Mouse (Mus musculus) embryonic facial prominence, embryonic 15.5 days (tissue): ENCODE measurements around the gene Plpp2. TPM values are rescaled to one million over a fixed set of nuclear protein-coding genes. Genes with fewer than 3 reads are reported as not detected.

Source experiments
- ATAC-seq: fragments of 200-750 bp; cut with Nextera tagmentation; 2 replicates; pipeline ENCODE4 v1.8.0; 2017; ENCODE audit warnings: low read depth, moderate TSS enrichment; ENCODE audit not compliant: insufficient number of reproducible peaks, low FRiP score, low TSS enrichment
- H3K27ac ChIP-seq: fragments of 300-500 bp; sonication (generic); replicated peaks from 2 replicates; pipeline ENCODE4 v1.5.1; 2015; ENCODE audit warnings: mild to moderate bottlenecking, inconsistent platforms
- H3K27me3 ChIP-seq: fragments of 300-500 bp; sonication (generic); 2 replicates; pipeline ENCODE4 v1.6.1; 2015; ENCODE audit warnings: inconsistent platforms
- H3K36me3 ChIP-seq: fragments of 300-500 bp; sonication (generic); 2 replicates; pipeline ENCODE4 v1.6.1; 2015; ENCODE audit warnings: mild to moderate bottlenecking, inconsistent platforms
- H3K4me1 ChIP-seq: fragments of 300-500 bp; sonication (generic); 2 replicates; pipeline ENCODE4 v1.6.1; 2015; ENCODE audit warnings: inconsistent platforms
- H3K4me2 ChIP-seq: fragments of 300-500 bp; sonication (generic); replicated peaks from 2 replicates; pipeline ENCODE4 v1.6.1; 2015; ENCODE audit warnings: mild to moderate bottlenecking, inconsistent platforms
- H3K4me3 ChIP-seq: fragments of 300-500 bp; sonication (generic); replicated peaks from 2 replicates; pipeline ENCODE4 v1.5.1; 2015; ENCODE audit warnings: mild to moderate bottlenecking, inconsistent platforms
- H3K9ac ChIP-seq: fragments of 300-500 bp; sonication (generic); 2 replicates; pipeline ENCODE4 v1.6.1; 2015; ENCODE audit warnings: inconsistent platforms
- H3K9me3 ChIP-seq: fragments of 300-500 bp; sonication (generic); replicated peaks from 2 replicates; pipeline ENCODE4 v1.6.1; 2016; ENCODE audit warnings: inconsistent platforms
- WGBS: fragments of 180-500 bp; shearing (Covaris S2); methylation state at CpG from one replicate; pipeline ENCODE4 v1.1.7; 2015; 5-methylcytosine and 5-hydroxymethylcytosine counted together
- polyA plus RNA-seq: library from polyadenylated mRNA; unstranded; fragments of >200 nt; fragmentation: Nextera tagmentation; extraction: Ambion mirVana; gene quantifications from 2 replicates; pipeline ENCODE4 v1.2.1, GENCODE M21; 2015

Gene Plpp2
- polyA plus RNA-seq, 1 experiment from 2014 or later = 25.3 TPM

- no peak for ATAC-seq
- H3K36me3 ChIP-seq = peaks cover 69% of the 10 kb centered on the region
- WGBS = 93% methylated on average over 18 of the region's 18 CpGs
- H3K4me2 ChIP-seq = no peak overlapping the region
- H3K27ac ChIP-seq = no peak overlapping the region
- H3K4me1 ChIP-seq = peaks cover 16% of the 10 kb centered on the region
- H3K4me3 ChIP-seq = no peak overlapping the region
- H3K27me3 ChIP-seq = no peaks in the 10 kb centered on the region
- no peaks in the 10 kb centered on the region for H3K9me3 ChIP-seq
- H3K9ac ChIP-seq = no peak overlapping the region
Observed at GRCm38 (mm10) chr10:79548971-79549723, 15.6 kb upstream of the Plpp2 start.

- H3K27me3 ChIP-seq = no peaks in the 10 kb centered on the region
- H3K4me1 ChIP-seq = peaks cover 14% of the 10 kb centered on the region
- no peak overlapping the region for H3K27ac ChIP-seq
- WGBS = 96% methylated on average over 5 of the region's 5 CpGs
- no peak overlapping the region for H3K4me2 ChIP-seq
- no peak for ATAC-seq
- no peak overlapping the region for H3K4me3 ChIP-seq
- H3K9me3 ChIP-seq = no peaks in the 10 kb centered on the region
- no peak overlapping the region for H3K9ac ChIP-seq
- peaks cover 75% of the 10 kb centered on the region for H3K36me3 ChIP-seq
Observed at GRCm38 (mm10) chr10:79548546-79548945, 14.9 kb upstream of the Plpp2 start.

GRCm38 (mm10) chr10:79547148-79547675 lies 13.6 kb upstream of the Plpp2 start:
- WGBS = 70% methylated on average over 5 of the region's 5 CpGs
- Histone ChIP-seq H3K9ac (no peak overlapping the region), H3K4me1 (0 out of 2 replicates have a peak, but pooled peaks cover under 1% of the 10 kb centered on the region), H3K9me3 (no peaks in the 10 kb centered on the region), H3K36me3 (peaks cover 88% of the 10 kb centered on the region), H3K27ac (no peak overlapping the region), H3K4me3 (no peak overlapping the region), H3K4me2 (no peak overlapping the region), H3K27me3 (no peaks in the 10 kb centered on the region)
- no peak for ATAC-seq

GRCm38 (mm10) chr10:79546483-79546882 lies 12.9 kb upstream of the Plpp2 start:
- H3K27ac ChIP-seq = no peak overlapping the region
- no peak overlapping the region for H3K9ac ChIP-seq
- H3K4me2 ChIP-seq = no peak overlapping the region
- H3K27me3 ChIP-seq = no peaks in the 10 kb centered on the region
- H3K36me3 ChIP-seq = peaks cover 96% of the 10 kb centered on the region
- H3K4me3 ChIP-seq = no peak overlapping the region
- 80% methylated on average over 11 of the region's 11 CpGs for WGBS
- H3K9me3 ChIP-seq = no peaks in the 10 kb centered on the region
- H3K4me1 ChIP-seq = no peaks in the 10 kb centered on the region
- ATAC-seq = no peak

- WGBS = 90% methylated on average over 12 of the region's 12 CpGs
- H3K9ac ChIP-seq = no peak overlapping the region
- H3K4me1 ChIP-seq = no peaks in the 10 kb centered on the region
- H3K4me3 ChIP-seq = no peak overlapping the region
- ATAC-seq = no peak
- H3K4me2 ChIP-seq = no peak overlapping the region
- no peak overlapping the region for H3K27ac ChIP-seq
- no peaks in the 10 kb centered on the region for H3K27me3 ChIP-seq
- peaks cover 99% of the 10 kb centered on the region for H3K36me3 ChIP-seq
- no peaks in the 10 kb centered on the region for H3K9me3 ChIP-seq
Observed at GRCm38 (mm10) chr10:79545891-79546290, 12.3 kb upstream of the Plpp2 start.

GRCm38 (mm10) chr10:79544631-79545030 lies 11.0 kb upstream of the Plpp2 start:
- H3K9me3 ChIP-seq = no peaks in the 10 kb centered on the region
- H3K36me3 ChIP-seq = peaks cover 100% of the 10 kb centered on the region
- no peaks in the 10 kb centered on the region for H3K4me1 ChIP-seq
- H3K9ac ChIP-seq = no peak overlapping the region
- H3K27me3 ChIP-seq = no peaks in the 10 kb centered on the region
- no peak overlapping the region for H3K4me2 ChIP-seq
- no peak overlapping the region for H3K4me3 ChIP-seq
- ATAC-seq = no peak
- no peak overlapping the region for H3K27ac ChIP-seq
- WGBS = 86% methylated on average over 5 of the region's 5 CpGs

- Histone ChIP-seq H3K4me3 (no peak overlapping the region), H3K27ac (no peak overlapping the region), H3K36me3 (peaks cover 100% of the 10 kb centered on the region), H3K4me1 (no peaks in the 10 kb centered on the region), H3K9me3 (no peaks in the 10 kb centered on the region), H3K27me3 (no peaks in the 10 kb centered on the region), H3K4me2 (no peak overlapping the region), H3K9ac (no peak overlapping the region)
- no peak for ATAC-seq
- WGBS = 79% methylated on average over 9 of the region's 9 CpGs
Observed at GRCm38 (mm10) chr10:79543884-79544597, 10.4 kb upstream of the Plpp2 start.

GRCm38 (mm10) chr10:79542171-79542570 lies 8.6 kb upstream of the Plpp2 start:
- no peak overlapping the region for H3K27ac ChIP-seq
- no peaks in the 10 kb centered on the region for H3K4me1 ChIP-seq
- no peak for ATAC-seq
- peaks cover 91% of the 10 kb centered on the region for H3K36me3 ChIP-seq
- H3K4me2 ChIP-seq = no peak overlapping the region
- no peak overlapping the region for H3K4me3 ChIP-seq
- H3K27me3 ChIP-seq = no peaks in the 10 kb centered on the region
- no peaks in the 10 kb centered on the region for H3K9me3 ChIP-seq
- H3K9ac ChIP-seq = no peak overlapping the region
- WGBS = 92% methylated on average over 11 of the region's 11 CpGs

- no peak for ATAC-seq
- no peak overlapping the region for H3K27ac ChIP-seq
- no peak overlapping the region for H3K4me3 ChIP-seq
- peaks cover 84% of the 10 kb centered on the region for H3K36me3 ChIP-seq
- no peaks in the 10 kb centered on the region for H3K4me1 ChIP-seq
- WGBS = 92% methylated on average over 15 of the region's 15 CpGs
- H3K9ac ChIP-seq = no peak overlapping the region
- no peaks in the 10 kb centered on the region for H3K9me3 ChIP-seq
- H3K4me2 ChIP-seq = no peak overlapping the region
- H3K27me3 ChIP-seq = no peaks in the 10 kb centered on the region
Observed at GRCm38 (mm10) chr10:79541522-79541921, 7.9 kb upstream of the Plpp2 start.

- 92% methylated on average over 11 of the region's 11 CpGs for WGBS
- H3K27ac ChIP-seq = no peak overlapping the region
- ATAC-seq = peak; percentile 12
Observed at GRCm38 (mm10) chr10:79540746-79541145, 7.2 kb upstream of the Plpp2 start.

GRCm38 (mm10) chr10:79539701-79540495 lies 6.3 kb upstream of the Plpp2 start:
- 91% methylated on average over 16 of the region's 16 CpGs for WGBS
- Histone ChIP-seq H3K36me3 (peaks cover 68% of the 10 kb centered on the region), H3K4me2 (no peak overlapping the region), H3K9ac (no peak overlapping the region), H3K4me1 (no peaks in the 10 kb centered on the region), H3K27me3 (no peaks in the 10 kb centered on the region), H3K27ac (no peak overlapping the region), H3K4me3 (no peak overlapping the region), H3K9me3 (no peaks in the 10 kb centered on the region)
- ATAC-seq = no peak

More at GRCm38 (mm10) chr10:79540746-79541145, 7.2 kb upstream of the Plpp2 start:
- Histone ChIP-seq H3K4me3 (no peak overlapping the region), H3K9ac (no peak overlapping the region), H3K4me2 (no peak overlapping the region), H3K9me3 (no peaks in the 10 kb centered on the region), H3K4me1 (no peaks in the 10 kb centered on the region), H3K27me3 (no peaks in the 10 kb centered on the region), H3K36me3 (peaks cover 76% of the 10 kb centered on the region)
